Mouse (Mus musculus) forebrain, embryonic 12.5 days (tissue): ENCODE data around the gene Dock3. TPM values are rescaled to one million over a fixed set of nuclear protein-coding genes. Genes with fewer than 3 reads are reported as not detected.
"Not testable (repeated sequence)": the region's sequence is repeated elsewhere in the genome, so short reads cannot be mapped to it uniquely, and the experiment has no call there.

ENCODE experiments used
- ATAC-seq: fragments of 200-750 bp; cut with Nextera tagmentation; 2 replicates; pipeline ENCODE4 v1.8.0; 2017; ENCODE audit warnings: moderate TSS enrichment; ENCODE audit not compliant: low FRiP score
- H3K27ac ChIP-seq: fragments of 300-500 bp; sonication (generic); 2 replicates; pipeline ENCODE4 v1.5.1; 2016; ENCODE audit warnings: mild to moderate bottlenecking
- H3K27me3 ChIP-seq: fragments of 300-500 bp; sonication (generic); 2 replicates; pipeline ENCODE4 v1.6.1; 2016; ENCODE audit warnings: mild to moderate bottlenecking
- H3K36me3 ChIP-seq: fragments of 300-500 bp; sonication (generic); replicated peaks from 2 replicates; pipeline ENCODE4 v1.6.1; 2016; ENCODE audit warnings: mild to moderate bottlenecking
- H3K4me1 ChIP-seq: fragments of 300-500 bp; sonication (generic); 2 replicates; pipeline ENCODE4 v1.6.1; 2016
- H3K4me2 ChIP-seq: fragments of 300-500 bp; sonication (generic); 2 replicates; pipeline ENCODE4 v1.6.1; 2016; ENCODE audit warnings: mild to moderate bottlenecking, moderate library complexity
- H3K4me3 ChIP-seq: fragments of 300-500 bp; sonication (generic); replicated peaks from 2 replicates; pipeline ENCODE4 v1.5.1; 2016; ENCODE audit warnings: mild to moderate bottlenecking
- H3K9ac ChIP-seq: fragments of 300-500 bp; sonication (generic); 2 replicates; pipeline ENCODE4 v1.6.1; 2016; ENCODE audit warnings: mild to moderate bottlenecking
- H3K9me3 ChIP-seq: fragments of 300-500 bp; sonication (generic); 2 replicates; pipeline ENCODE4 v1.6.1; 2016
- WGBS: fragments of 180-500 bp; shearing (Covaris S2); methylation state at CpG from one replicate; pipeline ENCODE4 v1.1.7; 2016; 5-methylcytosine and 5-hydroxymethylcytosine counted together
- polyA plus RNA-seq: library from polyadenylated mRNA; unstranded; fragments of >200 nt; fragmentation: Nextera tagmentation; extraction: Ambion mirVana; gene quantifications from 2 replicates; pipeline ENCODE4 v1.2.1, GENCODE M21; 2016

Dock3 gene
- polyA plus RNA-seq, 1 experiment from 2014 or later: 13.8 TPM

DNA sequence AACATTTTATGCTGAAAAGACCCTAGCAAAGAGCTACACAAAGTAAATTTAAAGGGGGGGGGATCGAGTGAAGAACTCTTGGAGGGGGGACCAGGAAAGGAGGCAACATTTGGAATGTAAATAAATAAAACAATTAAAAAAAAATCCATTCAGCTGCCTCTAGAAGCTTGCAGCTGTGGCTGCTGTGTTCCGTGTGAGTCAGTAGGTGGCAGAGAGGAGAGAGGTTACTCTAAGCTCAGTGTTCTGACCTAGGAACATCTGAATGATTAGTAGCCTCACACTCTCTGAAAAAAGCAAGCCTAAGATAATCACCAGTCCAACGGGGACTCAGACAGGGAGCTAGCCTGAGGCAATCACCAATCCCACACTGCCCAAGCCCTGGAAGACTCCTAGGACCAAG is 66.9 kb downstream of the Dock3 start:
- no peak overlapping the region for H3K4me2 ChIP-seq
- no peak overlapping the region for H3K4me3 ChIP-seq
- H3K27ac ChIP-seq: no peak overlapping the region
- ATAC-seq: no peak
- 25% methylated on average over 3 of the region's 3 CpGs for WGBS
- no peak overlapping the region for H3K9ac ChIP-seq
- H3K4me1 ChIP-seq: no peaks in the 10 kb centered on the region
- H3K36me3 ChIP-seq: no peaks in the 10 kb centered on the region
- no peaks in the 10 kb centered on the region for H3K9me3 ChIP-seq
- no peaks in the 10 kb centered on the region for H3K27me3 ChIP-seq

DNA sequence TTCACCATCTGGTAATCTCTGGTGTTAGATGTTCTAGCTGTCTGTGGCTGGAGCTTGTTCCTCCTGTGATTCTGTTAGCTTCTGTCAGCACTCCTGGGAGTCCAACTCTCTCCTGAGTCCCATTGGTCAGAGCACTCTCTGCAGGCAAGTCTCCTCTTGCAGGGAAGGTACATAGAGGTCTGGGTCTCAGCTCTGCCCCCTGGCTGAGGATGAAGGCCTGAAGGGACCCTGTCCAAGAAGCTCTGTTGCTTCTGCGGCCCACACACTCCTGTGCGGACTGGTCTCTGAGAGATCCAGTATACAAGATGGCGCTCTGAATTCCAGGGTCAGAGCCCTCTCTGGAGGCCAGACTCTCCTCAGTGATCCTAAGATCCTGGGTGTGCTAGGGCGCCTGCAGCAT is 75.3 kb downstream of the Dock3 start:
- not testable (repeated sequence) for H3K4me2 ChIP-seq, H3K9ac ChIP-seq, H3K36me3 ChIP-seq, H3K27me3 ChIP-seq, ATAC-seq, H3K27ac ChIP-seq, H3K4me1 ChIP-seq, H3K4me3 ChIP-seq, H3K9me3 ChIP-seq
- 85% methylated on average over 4 of the region's 4 CpGs for WGBS

DNA sequence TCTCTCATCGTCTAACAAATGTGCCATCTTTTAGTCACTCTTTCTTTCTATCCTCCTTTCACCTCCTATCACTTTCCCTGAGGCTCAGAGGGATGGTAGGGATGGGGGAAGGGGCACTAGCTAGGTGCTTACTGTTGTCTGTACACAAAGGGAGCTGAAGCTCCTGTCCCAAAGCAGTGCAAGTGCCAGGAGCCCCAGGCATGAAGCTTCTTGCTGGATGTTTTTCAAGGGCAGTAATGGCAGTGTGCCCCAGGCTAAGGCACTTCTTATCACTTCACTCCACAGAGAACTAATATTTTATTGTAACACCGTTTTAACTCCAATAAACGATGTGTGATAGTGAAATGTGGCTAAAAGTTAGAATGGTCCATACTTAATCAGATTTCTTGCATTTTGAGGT is 118.9 kb downstream of the Dock3 start:
- H3K9ac ChIP-seq: no peak overlapping the region
- no peaks in the 10 kb centered on the region for H3K4me1 ChIP-seq
- H3K4me3 ChIP-seq: no peak overlapping the region
- no peaks in the 10 kb centered on the region for H3K27me3 ChIP-seq
- H3K36me3 ChIP-seq: no peaks in the 10 kb centered on the region
- no peak for ATAC-seq
- no peaks in the 10 kb centered on the region for H3K9me3 ChIP-seq
- H3K27ac ChIP-seq: no peak overlapping the region
- WGBS: 69% methylated on average over 3 of the region's 3 CpGs
- no peak overlapping the region for H3K4me2 ChIP-seq

DNA sequence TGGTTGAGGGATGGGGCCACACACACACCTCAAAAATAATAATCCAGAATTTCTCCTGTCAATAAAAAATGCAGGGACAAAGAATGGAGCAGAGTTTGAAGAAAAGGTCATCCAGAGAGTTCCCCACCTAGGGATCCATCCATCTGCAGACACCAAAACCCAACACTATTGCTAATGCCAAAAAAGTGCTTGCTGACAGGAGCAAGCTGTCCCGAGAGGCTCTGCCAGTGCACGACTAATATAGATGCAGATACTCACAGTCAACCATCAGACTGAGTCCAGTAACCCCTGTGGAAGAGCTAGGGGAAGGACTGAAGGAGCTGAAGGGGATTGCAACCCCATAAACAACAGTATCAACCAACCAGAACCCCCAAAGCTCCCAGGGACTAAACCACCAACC is 119.7 kb downstream of the Dock3 start:
- H3K36me3 ChIP-seq: no peaks in the 10 kb centered on the region
- no peak overlapping the region for H3K4me2 ChIP-seq
- 73% methylated on average over 2 of the region's 2 CpGs for WGBS
- H3K9ac ChIP-seq: no peak overlapping the region
- no peak for ATAC-seq
- H3K27me3 ChIP-seq: no peaks in the 10 kb centered on the region
- H3K4me1 ChIP-seq: no peaks in the 10 kb centered on the region
- no peak overlapping the region for H3K27ac ChIP-seq
- no peak overlapping the region for H3K4me3 ChIP-seq
- H3K9me3 ChIP-seq: no peaks in the 10 kb centered on the region

DNA sequence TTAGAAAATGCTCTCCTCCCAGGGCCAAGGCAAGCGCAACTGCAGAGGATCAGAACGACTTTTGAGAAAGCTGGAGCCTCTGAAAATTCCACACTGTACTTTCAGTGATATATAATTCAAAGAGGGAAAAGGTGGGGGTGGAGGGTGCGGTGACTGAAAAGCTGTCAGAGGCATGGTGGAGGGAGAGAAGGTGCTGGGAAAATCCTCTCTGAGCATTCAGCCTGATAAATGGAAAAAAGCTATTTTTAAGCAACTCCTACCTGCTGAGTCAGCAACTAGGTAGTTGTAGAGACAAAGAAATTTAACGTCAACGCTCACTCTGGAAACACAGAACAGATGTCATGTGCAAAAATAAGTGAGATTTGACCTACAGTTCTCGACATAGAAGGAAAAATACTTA is 132.2 kb downstream of the Dock3 start:
- Histone ChIP-seq H3K27me3 (no peaks in the 10 kb centered on the region), H3K36me3 (no peaks in the 10 kb centered on the region), H3K27ac (no peak overlapping the region), H3K9me3 (no peaks in the 10 kb centered on the region), H3K4me1 (no peaks in the 10 kb centered on the region), H3K4me3 (no peak overlapping the region), H3K4me2 (no peak overlapping the region), H3K9ac (no peak overlapping the region)
- ATAC-seq: no peak
- WGBS: 87% methylated on average over 6 of the region's 6 CpGs

DNA sequence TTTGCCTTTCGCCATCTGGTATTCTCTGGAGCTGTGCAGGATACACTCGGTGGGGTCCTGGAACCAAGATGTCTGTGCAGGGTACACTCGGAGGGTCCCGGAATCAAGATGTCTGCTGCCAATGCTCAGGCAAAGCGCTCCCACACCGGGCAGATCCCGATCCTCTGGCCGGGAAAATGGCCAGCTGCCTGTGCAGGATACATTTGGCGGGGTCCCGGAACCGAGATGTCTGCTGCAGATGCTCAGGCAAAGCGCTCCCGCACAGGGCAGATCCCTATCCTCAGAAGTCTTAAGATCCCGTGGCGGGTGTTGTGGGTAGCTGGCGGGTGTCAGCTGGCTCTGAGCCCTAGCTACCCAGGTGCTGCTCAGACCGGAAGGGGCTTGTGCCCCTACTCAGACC is 142.3 kb downstream of the Dock3 start:
- not testable (repeated sequence) for H3K9me3 ChIP-seq, H3K4me2 ChIP-seq, H3K36me3 ChIP-seq, H3K4me1 ChIP-seq, H3K9ac ChIP-seq, H3K4me3 ChIP-seq, H3K27me3 ChIP-seq, ATAC-seq, H3K27ac ChIP-seq
- 79% methylated on average over 17 of the region's 17 CpGs for WGBS

DNA sequence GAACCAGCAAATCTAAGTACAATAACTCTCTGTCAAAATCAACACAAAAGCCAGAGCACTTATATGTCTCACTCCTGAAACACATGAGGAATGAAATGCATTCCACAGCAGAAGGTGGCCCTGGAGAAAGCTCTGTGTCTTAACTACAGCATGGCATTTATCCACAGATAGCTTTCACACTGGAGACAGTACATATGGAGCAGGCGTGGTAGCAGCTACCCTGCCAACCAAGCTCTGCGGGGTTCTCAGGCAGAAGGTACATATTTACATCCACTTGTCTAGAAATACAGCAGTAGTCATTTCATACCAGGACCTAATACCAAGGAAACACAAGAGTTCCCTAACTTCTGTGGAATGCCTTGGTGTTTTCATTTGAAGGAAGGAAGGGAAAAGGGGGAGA is 144.2 kb downstream of the Dock3 start:
- Histone ChIP-seq H3K9ac (no peak overlapping the region), H3K4me3 (no peak overlapping the region), H3K4me2 (no peak overlapping the region), H3K4me1 (no peaks in the 10 kb centered on the region), H3K9me3 (no peaks in the 10 kb centered on the region), H3K27me3 (no peaks in the 10 kb centered on the region), H3K27ac (no peak overlapping the region), H3K36me3 (no peaks in the 10 kb centered on the region)
- no peak for ATAC-seq
- whole genome bisulfite sequencing: 77% methylated on average over 2 of the region's 2 CpGs

DNA sequence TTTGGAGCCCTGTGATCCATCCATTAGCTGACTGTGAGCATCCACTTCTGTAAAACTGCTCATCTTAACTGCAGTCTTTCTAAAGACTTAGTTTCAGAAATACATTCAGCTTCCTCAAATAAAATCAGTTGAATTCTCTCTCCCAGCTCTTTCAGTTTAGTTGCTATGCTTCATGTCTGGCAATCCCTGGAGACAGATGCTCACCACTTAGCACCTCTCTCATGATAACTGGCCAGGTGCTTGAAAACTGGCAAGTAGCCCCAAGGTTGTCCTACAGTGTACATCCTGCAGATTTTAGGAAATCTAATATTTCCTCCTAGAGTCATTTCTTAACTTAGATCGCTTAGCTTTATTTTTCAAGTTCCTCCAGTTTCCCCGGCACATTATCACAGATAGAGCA is 193.8 kb downstream of the Dock3 start:
- Histone ChIP-seq H3K9me3 (no peaks in the 10 kb centered on the region), H3K27ac (no peak overlapping the region), H3K4me3 (no peak overlapping the region), H3K9ac (no peak overlapping the region), H3K27me3 (no peaks in the 10 kb centered on the region), H3K4me1 (no peaks in the 10 kb centered on the region), H3K4me2 (no peak overlapping the region), H3K36me3 (no peaks in the 10 kb centered on the region)
- WGBS: 99% methylated on average over 2 of the region's 2 CpGs
- ATAC-seq: no peak

DNA sequence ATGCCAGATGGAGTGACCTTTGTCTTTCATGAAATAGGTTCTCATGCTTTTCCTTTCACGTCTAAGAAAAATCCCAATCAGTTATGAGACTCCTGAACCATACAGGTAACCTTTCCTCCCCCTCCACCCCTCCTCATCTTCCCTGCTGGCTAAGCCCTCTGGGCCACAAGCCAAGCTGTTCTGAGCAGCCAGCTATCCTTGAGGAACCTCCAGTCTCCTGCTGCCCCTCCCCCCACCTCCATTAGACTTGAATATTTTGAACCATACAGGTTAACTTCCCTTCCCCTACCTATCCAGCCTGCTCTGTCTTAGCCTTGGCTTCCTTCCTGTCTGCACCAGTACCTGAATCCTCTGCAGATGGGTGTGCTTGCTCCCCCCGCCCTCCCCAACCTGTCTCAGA is 204.1 kb downstream of the Dock3 start:
- Histone ChIP-seq H3K36me3 (no peaks in the 10 kb centered on the region), H3K4me1 (no peaks in the 10 kb centered on the region), H3K27ac (no peak overlapping the region), H3K27me3 (no peaks in the 10 kb centered on the region), H3K9ac (no peak overlapping the region), H3K9me3 (no peaks in the 10 kb centered on the region), H3K4me3 (no peak overlapping the region), H3K4me2 (no peak overlapping the region)
- ATAC-seq: no peak
- 76% methylated on average over 2 of the region's 2 CpGs for WGBS

DNA sequence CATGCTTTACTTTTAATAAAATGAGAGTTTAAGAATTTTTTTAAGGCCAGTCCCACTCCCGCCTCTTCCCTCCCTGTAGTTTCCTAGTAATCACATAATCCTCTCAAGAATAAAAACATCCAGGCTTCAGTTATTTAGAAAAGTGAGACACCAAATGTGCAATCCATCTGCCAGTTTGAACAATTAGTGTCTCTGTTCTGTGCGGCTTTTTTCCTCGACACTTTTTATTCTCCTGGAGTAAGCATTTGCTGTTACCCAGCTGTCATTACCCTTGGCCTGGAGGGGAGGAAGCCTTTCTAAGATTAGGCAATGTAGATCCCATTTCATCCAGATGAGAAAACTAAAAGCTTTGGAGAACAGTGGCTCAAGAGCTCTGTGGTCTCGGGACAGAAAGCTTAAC is 221.9 kb downstream of the Dock3 start:
- ATAC-seq: no peak
- Histone ChIP-seq H3K27me3 (no peaks in the 10 kb centered on the region), H3K4me3 (no peak overlapping the region), H3K4me2 (no peak overlapping the region), H3K36me3 (no peaks in the 10 kb centered on the region), H3K9ac (no peak overlapping the region), H3K9me3 (no peaks in the 10 kb centered on the region), H3K4me1 (no peaks in the 10 kb centered on the region), H3K27ac (no peak overlapping the region)
- WGBS: 81% methylated on average over 4 of the region's 4 CpGs

DNA sequence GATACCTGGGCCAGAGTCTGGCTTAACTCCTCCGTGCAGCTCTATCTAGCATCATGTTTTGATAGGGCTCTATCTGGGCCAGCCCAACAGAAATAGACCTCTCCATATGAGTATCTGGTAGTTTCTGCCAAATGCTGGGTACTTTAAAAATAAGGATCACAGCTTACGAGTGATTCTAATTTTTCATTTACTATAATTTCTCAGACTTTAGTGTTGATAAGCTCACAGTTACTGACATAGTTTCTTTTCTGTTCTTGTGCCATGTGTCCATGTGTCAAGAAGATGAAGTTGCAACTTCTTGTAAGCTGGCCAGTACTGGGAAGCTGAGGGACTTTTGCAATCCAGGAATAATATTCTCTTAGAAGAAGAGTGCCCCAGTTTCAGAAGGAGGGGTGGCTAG is 228.5 kb downstream of the Dock3 start:
- no peak overlapping the region for H3K4me2 ChIP-seq

DNA sequence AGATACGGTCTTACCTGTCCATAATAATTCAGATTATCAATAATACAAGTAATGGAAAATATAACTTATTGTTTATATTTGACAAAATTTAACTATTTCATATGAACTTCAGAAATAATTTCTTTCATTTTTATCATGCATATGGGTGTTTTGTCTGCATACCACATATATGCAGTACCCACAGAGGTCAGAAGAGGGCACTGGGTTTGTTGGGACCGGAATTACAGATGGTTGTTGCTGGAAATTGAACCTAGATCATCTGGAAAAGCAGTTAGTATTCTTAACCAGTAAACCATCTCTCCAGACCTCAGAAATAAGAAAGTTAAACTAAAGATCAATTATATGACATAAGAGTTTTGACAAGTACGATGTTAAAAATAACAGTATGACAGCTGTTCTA is 261.0 kb downstream of the Dock3 start:
- Histone ChIP-seq H3K36me3 (peaks cover 7% of the 10 kb centered on the region; the same call in 1 of the 2 replicates), H3K4me3 (no peak overlapping the region)

More for the DNA sequence above, 228.5 kb downstream of the Dock3 start:
- no peaks in the 10 kb centered on the region for H3K27me3 ChIP-seq
- H3K36me3 ChIP-seq: no peaks in the 10 kb centered on the region
- H3K4me3 ChIP-seq: no peak overlapping the region
- H3K9me3 ChIP-seq: no peaks in the 10 kb centered on the region
- H3K27ac ChIP-seq: no peak overlapping the region
- H3K9ac ChIP-seq: no peak overlapping the region
- H3K4me1 ChIP-seq: no peaks in the 10 kb centered on the region
- ATAC-seq: no peak
- WGBS: 94% methylated on average over 2 of the region's 2 CpGs

DNA sequence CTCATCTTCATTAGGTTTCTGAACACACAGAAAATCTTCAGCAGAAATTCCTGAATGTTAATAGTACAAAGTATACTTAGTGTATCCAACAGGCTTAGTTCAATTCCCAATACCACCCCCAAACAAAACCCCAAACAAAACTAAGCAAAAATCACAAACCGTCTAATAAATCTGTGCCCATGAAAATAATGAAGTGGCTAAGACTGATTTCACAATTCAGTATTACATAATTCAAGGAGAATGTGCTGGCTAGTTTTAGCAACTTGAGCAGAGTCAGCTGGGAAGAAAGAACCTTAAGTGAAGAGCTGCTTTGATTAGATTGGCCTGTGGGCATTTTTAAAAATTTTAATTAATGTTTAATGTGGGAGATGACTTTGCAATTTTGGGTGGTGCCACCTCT is 273.3 kb downstream of the Dock3 start:
- H3K4me3 ChIP-seq: no peak overlapping the region
- H3K36me3 ChIP-seq: 0 out of 2 replicates have a peak, but pooled peaks cover 3% of the 10 kb centered on the region
- no peak for ATAC-seq
- no peaks in the 10 kb centered on the region for H3K4me1 ChIP-seq
- 89% methylated on average over 1 of the region's 1 CpGs for WGBS
- no peak overlapping the region for H3K9ac ChIP-seq
- no peak overlapping the region for H3K27ac ChIP-seq
- H3K9me3 ChIP-seq: no peaks in the 10 kb centered on the region
- H3K27me3 ChIP-seq: no peaks in the 10 kb centered on the region
- H3K4me2 ChIP-seq: no peak overlapping the region

More for the DNA sequence above, 261.0 kb downstream of the Dock3 start:
- Histone ChIP-seq H3K9ac (no peak overlapping the region), H3K4me2 (no peak overlapping the region), H3K9me3 (no peaks in the 10 kb centered on the region), H3K4me1 (no peaks in the 10 kb centered on the region), H3K27me3 (no peaks in the 10 kb centered on the region), H3K27ac (no peak overlapping the region)
- WGBS: 71% methylated on average over 3 of the region's 3 CpGs
- ATAC-seq: no peak

DNA sequence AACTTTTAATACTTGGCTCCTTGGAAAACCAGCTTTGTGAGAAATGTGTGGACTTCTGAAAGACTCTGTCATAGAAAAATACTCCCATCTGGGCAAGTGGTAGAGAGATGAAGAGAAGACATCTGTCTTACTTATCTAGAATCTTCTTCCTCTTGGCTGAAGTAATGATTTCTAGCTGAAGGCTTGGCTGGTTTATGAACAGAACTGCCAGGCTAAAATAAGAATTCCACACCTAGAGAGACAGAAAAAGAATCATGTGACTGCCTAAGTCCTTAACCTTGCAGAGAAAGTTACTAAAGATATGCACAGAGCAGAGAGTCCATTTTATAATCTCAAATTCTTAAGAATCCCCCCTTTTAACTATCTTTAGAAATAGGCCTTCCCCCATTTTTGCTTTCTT is 276.2 kb downstream of the Dock3 start:
- Histone ChIP-seq H3K9me3 (no peaks in the 10 kb centered on the region), H3K4me1 (no peaks in the 10 kb centered on the region), H3K36me3 (0 out of 2 replicates have a peak, but pooled peaks cover 7% of the 10 kb centered on the region), H3K4me2 (no peak overlapping the region), H3K27me3 (no peaks in the 10 kb centered on the region), H3K9ac (no peak overlapping the region), H3K27ac (no peak overlapping the region), H3K4me3 (no peak overlapping the region)
- no peak for ATAC-seq
